Mouse (Mus musculus) kidney, embryonic 15.5 days (tissue): ENCODE measurements at regions not wholly inside any gene's neighbourhood (a gene's known extent, or its start where the extent isn't known, plus 50 kb on each side); places are given as distances from the start of the nearest gene placed in this dataset.

Experiments used
- ATAC-seq: fragments of 200-750 bp; cut with Nextera tagmentation; replicated peaks from 2 replicates; pipeline ENCODE4 v1.8.0; 2017; ENCODE audit warnings: moderate TSS enrichment; ENCODE audit not compliant: low FRiP score
- H3K27ac ChIP-seq: fragments of 300-500 bp; sonication (generic); 2 replicates; pipeline ENCODE4 v1.5.1; 2015; ENCODE audit warnings: mild to moderate bottlenecking, inconsistent platforms
- H3K27me3 ChIP-seq: fragments of 300-500 bp; sonication (generic); 2 replicates; pipeline ENCODE4 v1.6.1; 2015; ENCODE audit warnings: inconsistent platforms
- H3K36me3 ChIP-seq: fragments of 300-500 bp; sonication (generic); 2 replicates; pipeline ENCODE4 v1.6.1; 2015; ENCODE audit warnings: inconsistent platforms
- H3K4me1 ChIP-seq: fragments of 300-500 bp; sonication (generic); 2 replicates; pipeline ENCODE4 v1.6.1; 2015; ENCODE audit warnings: inconsistent platforms
- H3K4me2 ChIP-seq: fragments of 300-500 bp; sonication (generic); 2 replicates; pipeline ENCODE4 v1.6.1; 2015; ENCODE audit warnings: moderate library complexity, mild to moderate bottlenecking, inconsistent platforms
- H3K4me3 ChIP-seq: fragments of 300-500 bp; sonication (generic); replicated peaks from 2 replicates; pipeline ENCODE4 v1.5.1; 2015; ENCODE audit warnings: mild to moderate bottlenecking, inconsistent platforms
- H3K9ac ChIP-seq: fragments of 300-500 bp; sonication (generic); 2 replicates; pipeline ENCODE4 v1.6.1; 2015; ENCODE audit warnings: mild to moderate bottlenecking, inconsistent platforms
- H3K9me3 ChIP-seq: fragments of 300-500 bp; sonication (generic); replicated peaks from 2 replicates; pipeline ENCODE4 v1.6.1; 2016; ENCODE audit warnings: inconsistent platforms
- WGBS: fragments of 180-500 bp; shearing (Covaris S2); methylation state at CpG from one replicate; pipeline ENCODE4 v1.1.7; 2015; ENCODE audit warnings: mixed read lengths; 5-methylcytosine and 5-hydroxymethylcytosine counted together

- no peaks in the 10 kb centered on the region for H3K9me3 ChIP-seq
- H3K4me2 ChIP-seq: no peak overlapping the region
- no peak overlapping the region for H3K27ac ChIP-seq
- peaks cover 9% of the 10 kb centered on the region for H3K4me1 ChIP-seq
- H3K4me3 ChIP-seq: no peak overlapping the region
- WGBS: 90% methylated on average over 10 of the region's 10 CpGs
- H3K27me3 ChIP-seq: no peaks in the 10 kb centered on the region
- ATAC-seq: no peak
- H3K36me3 ChIP-seq: no peaks in the 10 kb centered on the region
- no peak overlapping the region for H3K9ac ChIP-seq
Observed at GRCm38 (mm10) chr12:13134168-13134567, 114.8 kb downstream of the Ddx1 start.

- Histone ChIP-seq H3K9ac (no peak overlapping the region), H3K36me3 (no peaks in the 10 kb centered on the region), H3K4me2 (no peak overlapping the region), H3K4me1 (peaks cover 12% of the 10 kb centered on the region), H3K9me3 (no peaks in the 10 kb centered on the region), H3K27me3 (no peaks in the 10 kb centered on the region), H3K4me3 (no peak overlapping the region), H3K27ac (no peak overlapping the region)
- 43% methylated on average over 8 of the region's 8 CpGs for WGBS
- peak; percentile 46; the same call in 1 of the 2 replicates for ATAC-seq
Observed at GRCm38 (mm10) chr12:13129677-13130082, 119.3 kb downstream of the Ddx1 start.

GRCm38 (mm10) chr12:13127407-13127806, 121.6 kb downstream of the Ddx1 start:
- 83% methylated on average over 11 of the region's 11 CpGs for WGBS
- Histone ChIP-seq H3K9me3 (no peaks in the 10 kb centered on the region), H3K27me3 (no peaks in the 10 kb centered on the region), H3K27ac (no peak overlapping the region), H3K9ac (no peak overlapping the region), H3K4me3 (no peak overlapping the region), H3K36me3 (no peaks in the 10 kb centered on the region), H3K4me2 (no peak overlapping the region), H3K4me1 (peaks cover 14% of the 10 kb centered on the region)
- ATAC-seq: no peak

- Histone ChIP-seq H3K4me3 (no peak overlapping the region), H3K36me3 (no peaks in the 10 kb centered on the region), H3K9me3 (no peaks in the 10 kb centered on the region), H3K9ac (no peak overlapping the region), H3K27ac (no peak overlapping the region), H3K4me2 (no peak overlapping the region), H3K4me1 (peaks cover 32% of the 10 kb centered on the region), H3K27me3 (no peaks in the 10 kb centered on the region)
- ATAC-seq: no peak
- WGBS: 100% methylated on average over 1 of the region's 1 CpGs
Observed at GRCm38 (mm10) chr12:13125054-13125453, 124.0 kb downstream of the Ddx1 start.

- Histone ChIP-seq H3K4me3 (no peak overlapping the region), H3K36me3 (no peaks in the 10 kb centered on the region), H3K27me3 (no peaks in the 10 kb centered on the region), H3K9me3 (no peaks in the 10 kb centered on the region), H3K27ac (0 out of 2 replicates have a peak overlapping the region, but pooled peaks have one; percentile 9), H3K9ac (no peak overlapping the region), H3K4me2 (no peak overlapping the region), H3K4me1 (peaks cover 31% of the 10 kb centered on the region)
- WGBS: 11% methylated on average over 9 of the region's 9 CpGs
- peak; percentile 57 for ATAC-seq
Observed at GRCm38 (mm10) chr12:13122282-13122681, 126.7 kb downstream of the Ddx1 start.

GRCm38 (mm10) chr12:13120581-13120980, 128.4 kb downstream of the Ddx1 start:
- Histone ChIP-seq H3K9ac (no peak overlapping the region), H3K4me2 (no peak overlapping the region), H3K27ac (no peak overlapping the region), H3K36me3 (no peaks in the 10 kb centered on the region), H3K4me1 (peaks cover 28% of the 10 kb centered on the region), H3K9me3 (no peaks in the 10 kb centered on the region), H3K27me3 (no peaks in the 10 kb centered on the region), H3K4me3 (no peak overlapping the region)
- no peak for ATAC-seq
- WGBS: 49% methylated on average over 7 of the region's 7 CpGs

- no peaks in the 10 kb centered on the region for H3K27me3 ChIP-seq
- H3K9me3 ChIP-seq: no peaks in the 10 kb centered on the region
- no peaks in the 10 kb centered on the region for H3K36me3 ChIP-seq
- H3K27ac ChIP-seq: no peak overlapping the region
- no peak overlapping the region for H3K9ac ChIP-seq
- no peak overlapping the region for H3K4me2 ChIP-seq
- peaks cover 36% of the 10 kb centered on the region for H3K4me1 ChIP-seq
- WGBS: 88% methylated on average over 3 of the region's 3 CpGs
- H3K4me3 ChIP-seq: no peak overlapping the region
- ATAC-seq: no peak
Observed at GRCm38 (mm10) chr12:13119653-13120052, 129.4 kb downstream of the Ddx1 start.

GRCm38 (mm10) chr12:13118026-13118425, 131.0 kb downstream of the Ddx1 start:
- Histone ChIP-seq H3K4me3 (no peak overlapping the region), H3K4me1 (peaks cover 41% of the 10 kb centered on the region), H3K9me3 (no peaks in the 10 kb centered on the region), H3K9ac (no peak overlapping the region), H3K4me2 (no peak overlapping the region), H3K36me3 (no peaks in the 10 kb centered on the region), H3K27me3 (no peaks in the 10 kb centered on the region), H3K27ac (no peak overlapping the region)
- 60% methylated on average over 9 of the region's 9 CpGs for WGBS
- ATAC-seq: no peak

GRCm38 (mm10) chr12:13114341-13114740, 134.7 kb downstream of the Ddx1 start:
- Histone ChIP-seq H3K27me3 (no peaks in the 10 kb centered on the region), H3K36me3 (no peaks in the 10 kb centered on the region), H3K4me3 (no peak overlapping the region), H3K4me2 (no peak overlapping the region), H3K9me3 (no peaks in the 10 kb centered on the region), H3K4me1 (peaks cover 17% of the 10 kb centered on the region), H3K9ac (no peak overlapping the region), H3K27ac (no peak overlapping the region)
- WGBS: 55% methylated on average over 4 of the region's 4 CpGs
- no peak for ATAC-seq

- no peak overlapping the region for H3K4me3 ChIP-seq
- no peaks in the 10 kb centered on the region for H3K36me3 ChIP-seq
- no peak for ATAC-seq
- no peak overlapping the region for H3K9ac ChIP-seq
- no peaks in the 10 kb centered on the region for H3K27me3 ChIP-seq
- H3K4me2 ChIP-seq: no peak overlapping the region
- WGBS: 88% methylated on average over 3 of the region's 3 CpGs
- no peaks in the 10 kb centered on the region for H3K9me3 ChIP-seq
- peaks cover 10% of the 10 kb centered on the region for H3K4me1 ChIP-seq
- H3K27ac ChIP-seq: no peak overlapping the region
Observed at GRCm38 (mm10) chr12:13106931-13107330, 142.1 kb downstream of the Ddx1 start.

- no peaks in the 10 kb centered on the region for H3K9me3 ChIP-seq
- ATAC-seq: peak; percentile 77
- H3K36me3 ChIP-seq: no peaks in the 10 kb centered on the region
- peak overlapping the region; percentile 78 for H3K27ac ChIP-seq
- H3K4me2 ChIP-seq: no peak overlapping the region
- peaks cover 30% of the 10 kb centered on the region for H3K4me1 ChIP-seq
- H3K27me3 ChIP-seq: no peaks in the 10 kb centered on the region
- 14% methylated on average over 12 of the region's 12 CpGs for WGBS
- no peak overlapping the region for H3K4me3 ChIP-seq
- no peak overlapping the region for H3K9ac ChIP-seq
Observed at GRCm38 (mm10) chr12:13100505-13101354, 148.3 kb downstream of the Ddx1 start.

- Histone ChIP-seq H3K4me1 (peaks cover 6% of the 10 kb centered on the region; the same call in 1 of the 2 replicates), H3K4me2 (no peak overlapping the region), H3K4me3 (no peak overlapping the region), H3K9me3 (no peaks in the 10 kb centered on the region; the same call in 1 of the 2 replicates), H3K27ac (no peak overlapping the region), H3K9ac (no peak overlapping the region), H3K36me3 (no peaks in the 10 kb centered on the region), H3K27me3 (no peaks in the 10 kb centered on the region)
- no peak; the same call in 1 of the 2 replicates for ATAC-seq
- 66% methylated on average over 9 of the region's 9 CpGs for WGBS
Observed at GRCm38 (mm10) chr12:13094111-13094851, 152.6 kb upstream of the Mycn start.
